Mouse (Mus musculus) testis, adult 2 months (tissue): ENCODE results near the gene Vps18.

ENCODE experiments used
- CTCF ChIP-seq: fragments of 200-500 bp; IDR thresholded peaks from 2 replicates; pipeline ENCODE4 v1.5.1; 2012; ENCODE audit warnings: low read depth, mild to moderate bottlenecking, inconsistent platforms, low read length, moderate library complexity; ENCODE audit not compliant: control insufficient read depth, insufficient read depth, insufficient replicate concordance
- POLR2A ChIP-seq: fragments of 200-500 bp; IDR thresholded peaks from 2 replicates; pipeline ENCODE4 v1.6.1; 2012; ENCODE audit warnings: low read depth, mild to moderate bottlenecking, inconsistent platforms, low read length, moderate library complexity; ENCODE audit not compliant: control insufficient read depth

GRCm38 (mm10) chr2:119249592-119250061, 38.9 kb upstream of the Vps18 start:
- TF ChIP-seq POLR2A (no peak), CTCF (no peak)
